Mouse (Mus musculus) lung, postnatal 0 days (tissue): ENCODE results near the gene Arl13b. TPM values are rescaled to one million over a fixed set of nuclear protein-coding genes. Genes with fewer than 3 reads are reported as not detected.

Source experiments
- ATAC-seq: fragments of 200-750 bp; cut with Nextera tagmentation; 2 replicates; pipeline ENCODE4 v1.8.0; 2017; ENCODE audit warnings: moderate library complexity
- DNase-seq: peaks from one replicate; pipeline ENCODE4 v3.0.0-alpha.2; 2016; ENCODE audit warnings: low spot score
- H3K27ac ChIP-seq: fragments of 300-500 bp; sonication (generic); 2 replicates; pipeline ENCODE4 v1.5.1; 2014; ENCODE audit warnings: antibody characterized with exemption, mild to moderate bottlenecking, low read length, mixed read lengths
- H3K27me3 ChIP-seq: fragments of 300-500 bp; sonication (generic); replicated peaks from 2 replicates; pipeline ENCODE4 v1.6.1; 2014; ENCODE audit warnings: low read length, mixed read lengths; ENCODE audit not compliant: insufficient read depth
- H3K36me3 ChIP-seq: fragments of 300-500 bp; sonication (generic); 2 replicates; pipeline ENCODE4 v1.6.1; 2014; ENCODE audit warnings: low read length, mixed read lengths; ENCODE audit not compliant: insufficient read depth
- H3K4me1 ChIP-seq: fragments of 300-500 bp; sonication (generic); 2 replicates; pipeline ENCODE4 v1.6.1; 2014; ENCODE audit warnings: antibody characterized with exemption, low read depth, low read length, mixed read lengths; ENCODE audit not compliant: insufficient read depth
- H3K4me2 ChIP-seq: fragments of 300-500 bp; sonication (generic); replicated peaks from 2 replicates; pipeline ENCODE4 v1.6.1; 2014; ENCODE audit warnings: low read depth, mild to moderate bottlenecking, low read length, moderate library complexity, mixed read lengths
- H3K4me3 ChIP-seq: fragments of 300-500 bp; sonication (generic); 2 replicates; pipeline ENCODE4 v1.5.1; 2014; ENCODE audit warnings: low read depth, low read length
- H3K9ac ChIP-seq: fragments of 300-500 bp; sonication (generic); replicated peaks from 2 replicates; pipeline ENCODE4 v1.6.1; 2014; ENCODE audit warnings: low read depth, mild to moderate bottlenecking
- H3K9me3 ChIP-seq: fragments of 300-500 bp; sonication (generic); 2 replicates; pipeline ENCODE4 v1.6.1; 2016; ENCODE audit warnings: low read length, mixed read lengths
- CTCF ChIP-seq: IDR thresholded peaks from 2 replicates; pipeline ENCODE4 v1.5.1; 2016; ENCODE audit warnings: antibody characterized with exemption, mild to moderate bottlenecking
- EP300 ChIP-seq: IDR thresholded peaks from 2 replicates; pipeline ENCODE4 v1.6.1; 2016; ENCODE audit warnings: antibody characterized with exemption, mild to moderate bottlenecking, control low read depth
- WGBS: fragments of 180-500 bp; shearing (Covaris S2); extraction: QIAGEN DNeasy Blood & Tissue Kit; methylation state at CpG from one replicate; pipeline ENCODE4 v1.1.7; 2014; 5-methylcytosine and 5-hydroxymethylcytosine counted together
- polyA plus RNA-seq: library from polyadenylated mRNA; unstranded; fragments of >200 nt; fragmentation: Nextera tagmentation; extraction: Ambion mirVana; gene quantifications from 2 replicates; pipeline ENCODE4 v1.2.1, GENCODE M21; 2015

The Arl13b gene
- polyA plus RNA-seq, 1 experiment from 2014 or later = 22.8 TPM

DNA sequence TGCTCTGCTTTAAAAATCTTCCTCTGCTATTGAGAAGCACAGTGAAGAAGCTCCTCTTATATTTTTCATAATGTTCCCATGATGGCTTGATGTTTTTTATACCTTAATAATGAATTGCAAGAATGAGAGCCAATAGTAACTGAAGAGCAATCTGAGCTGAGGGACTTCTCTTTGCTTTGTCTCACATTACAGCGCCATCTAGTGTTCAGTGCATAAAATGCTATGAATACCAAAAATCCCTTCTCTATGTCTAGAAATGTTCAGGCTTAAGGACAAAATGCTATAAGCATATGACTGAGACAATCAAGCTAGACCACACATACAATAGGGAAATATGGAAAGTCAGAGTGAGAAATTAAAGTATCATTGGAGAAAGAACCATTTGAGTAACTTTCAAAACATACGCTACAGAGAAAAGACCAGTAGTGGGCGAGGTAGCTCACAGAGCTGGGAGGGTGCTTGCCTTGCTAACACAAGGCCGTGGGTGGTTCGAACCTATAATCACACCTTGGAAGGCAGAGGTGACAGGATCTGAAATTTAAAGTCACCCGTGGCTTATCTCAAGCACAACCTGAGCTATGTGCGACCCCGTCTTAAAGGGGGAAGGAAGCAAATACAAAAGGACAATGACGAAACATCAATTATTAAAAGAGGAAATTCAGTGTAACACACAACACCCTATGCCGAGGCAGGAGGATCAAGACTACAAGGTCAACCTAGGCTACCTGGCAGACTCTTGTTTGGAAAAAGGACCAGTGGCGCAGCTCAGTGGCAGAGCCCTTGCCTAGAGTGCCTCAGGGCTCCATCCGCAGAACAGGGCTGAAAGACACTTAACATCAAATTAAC lies 20.5 kb downstream of the Arl13b start:
- Histone ChIP-seq H3K27ac (no peak overlapping the region), H3K9ac (no peak overlapping the region), H3K4me2 (no peak overlapping the region), H3K27me3 (no peaks in the 10 kb centered on the region), H3K9me3 (no peaks in the 10 kb centered on the region), H3K4me1 (no peaks in the 10 kb centered on the region), H3K4me3 (no peak overlapping the region), H3K36me3 (no peaks in the 10 kb centered on the region)
- DNase-seq = peak; percentile 81
- peak; percentile 85 for TF ChIP-seq CTCF
- no peak for TF ChIP-seq EP300
- ATAC-seq = no peak
- 65% methylated on average over 12 of the region's 12 CpGs for WGBS

DNA sequence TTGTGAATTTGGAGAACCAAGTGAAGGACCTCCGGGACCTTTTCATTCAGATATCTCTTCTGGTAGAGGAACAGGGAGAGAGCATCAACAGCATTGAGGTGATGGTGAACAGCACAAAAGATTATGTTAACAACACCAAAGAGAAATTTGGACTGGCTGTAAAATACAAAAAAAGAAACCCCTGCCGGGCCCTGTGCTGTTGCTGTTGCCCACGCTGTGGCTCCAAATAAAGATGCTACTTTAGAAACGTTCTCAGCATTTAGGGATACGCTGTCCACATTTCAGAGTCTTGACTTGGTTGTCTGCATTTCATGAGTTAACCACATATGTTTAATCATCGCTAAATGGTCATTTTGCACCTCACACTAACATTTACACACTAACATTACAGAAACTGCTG lies 24.4 kb downstream of the Arl13b start:
- no peak for ATAC-seq
- H3K4me3 ChIP-seq = no peak overlapping the region
- WGBS = 95% methylated on average over 6 of the region's 6 CpGs
- no peaks in the 10 kb centered on the region for H3K9me3 ChIP-seq
- DNase-seq = no peak
- no peak overlapping the region for H3K9ac ChIP-seq
- no peaks in the 10 kb centered on the region for H3K36me3 ChIP-seq
- no peak overlapping the region for H3K4me2 ChIP-seq
- H3K27ac ChIP-seq = no peak overlapping the region
- H3K4me1 ChIP-seq = no peaks in the 10 kb centered on the region
- H3K27me3 ChIP-seq = no peaks in the 10 kb centered on the region
- no peak for TF ChIP-seq CTCF
- TF ChIP-seq EP300 = no peak

DNA sequence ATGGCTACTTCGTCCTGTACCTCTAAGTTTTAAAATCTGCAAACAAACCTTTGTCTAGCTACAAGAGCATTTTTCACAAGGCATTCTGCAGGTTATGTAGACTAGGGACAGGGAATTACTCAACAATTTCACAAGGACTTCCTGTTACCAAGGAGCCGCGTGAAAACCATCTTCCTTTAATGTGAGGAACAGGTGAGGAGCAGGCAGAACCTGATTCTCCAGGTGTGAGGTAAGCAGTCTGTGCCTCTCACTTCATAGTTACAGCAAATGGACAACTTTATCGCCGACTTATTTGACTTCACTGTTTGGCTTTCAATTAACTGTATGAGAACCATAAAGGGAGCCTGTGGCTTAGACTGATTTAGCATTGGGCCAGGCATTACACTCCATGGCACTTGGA lies 32.3 kb downstream of the Arl13b start, which contains the start of gene Stx19:
Stx19 (plus strand) TSS at position 186 of the 400 bp plus-strand sequence.
- no peak for TF ChIP-seq CTCF
- peak; percentile 90 for TF ChIP-seq EP300
- Histone ChIP-seq H3K27me3 (no peaks in the 10 kb centered on the region), H3K36me3 (no peaks in the 10 kb centered on the region), H3K27ac (peak within 1 kb of the TSS; percentile 63; the same call in 1 of the 2 replicates), H3K4me3 (peak within 1 kb of the TSS; percentile 10; the same call in 1 of the 2 replicates), H3K4me2 (no peak within 1 kb of the TSS), H3K4me1 (no peaks in the 10 kb centered on the region), H3K9me3 (no peaks in the 10 kb centered on the region), H3K9ac (no peak within 1 kb of the TSS)
- DNase-seq (peak; percentile 93), ATAC-seq (peak; percentile 96)
- 54% methylated on average over 5 of the region's 5 CpGs for WGBS

DNA sequence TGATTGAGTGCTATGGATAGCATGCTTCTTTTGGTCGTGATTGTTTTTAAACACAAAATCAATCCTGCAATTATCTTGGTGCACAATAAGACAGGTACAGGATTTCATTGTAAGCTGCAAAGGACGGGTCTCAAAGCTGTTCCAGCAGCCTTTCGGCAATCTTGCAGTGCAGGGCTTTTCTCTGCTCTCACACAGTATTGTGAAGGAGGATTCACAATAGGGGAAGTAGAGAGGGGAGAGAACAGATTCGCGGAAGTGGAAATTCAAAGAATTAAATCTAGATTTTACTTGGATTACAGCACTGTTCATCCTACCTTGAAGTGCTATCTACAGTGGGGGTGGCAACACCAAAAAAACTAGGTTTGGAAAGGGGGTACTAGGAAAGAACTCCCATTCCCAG lies 33.0 kb downstream of the Arl13b start:
- no peak overlapping the region for H3K4me2 ChIP-seq
- WGBS = 64% methylated on average over 5 of the region's 5 CpGs
- no peak overlapping the region for H3K9ac ChIP-seq
- H3K4me3 ChIP-seq = no peak overlapping the region
- H3K9me3 ChIP-seq = no peaks in the 10 kb centered on the region
- peak overlapping the region; percentile 63; the same call in 1 of the 2 replicates for H3K27ac ChIP-seq
- no peaks in the 10 kb centered on the region for H3K36me3 ChIP-seq
- DNase-seq (no peak), ATAC-seq (no peak)
- no peaks in the 10 kb centered on the region for H3K4me1 ChIP-seq
- no peaks in the 10 kb centered on the region for H3K27me3 ChIP-seq
- TF ChIP-seq CTCF = no peak

DNA sequence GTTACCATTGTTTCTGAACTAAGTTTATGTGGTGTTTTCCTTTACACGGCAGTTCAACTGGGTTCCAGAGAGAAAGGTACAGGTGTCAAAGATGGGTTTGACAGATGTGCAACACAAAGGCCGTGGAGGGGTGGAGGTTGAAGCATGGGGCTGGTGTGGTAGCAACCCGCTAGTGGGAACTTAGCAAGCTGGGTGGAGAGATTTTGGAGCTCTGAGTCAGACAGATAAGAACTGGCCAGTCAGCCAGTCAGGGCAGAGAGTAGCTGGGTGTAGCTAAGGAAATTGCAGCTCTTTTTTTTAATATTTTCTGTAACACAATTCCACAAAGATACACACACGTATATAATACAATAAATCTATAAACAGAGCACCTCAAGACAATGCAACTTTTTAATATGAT lies 36.0 kb downstream of the Arl13b start:
- TF ChIP-seq EP300 (no peak), CTCF (no peak)

DNA sequence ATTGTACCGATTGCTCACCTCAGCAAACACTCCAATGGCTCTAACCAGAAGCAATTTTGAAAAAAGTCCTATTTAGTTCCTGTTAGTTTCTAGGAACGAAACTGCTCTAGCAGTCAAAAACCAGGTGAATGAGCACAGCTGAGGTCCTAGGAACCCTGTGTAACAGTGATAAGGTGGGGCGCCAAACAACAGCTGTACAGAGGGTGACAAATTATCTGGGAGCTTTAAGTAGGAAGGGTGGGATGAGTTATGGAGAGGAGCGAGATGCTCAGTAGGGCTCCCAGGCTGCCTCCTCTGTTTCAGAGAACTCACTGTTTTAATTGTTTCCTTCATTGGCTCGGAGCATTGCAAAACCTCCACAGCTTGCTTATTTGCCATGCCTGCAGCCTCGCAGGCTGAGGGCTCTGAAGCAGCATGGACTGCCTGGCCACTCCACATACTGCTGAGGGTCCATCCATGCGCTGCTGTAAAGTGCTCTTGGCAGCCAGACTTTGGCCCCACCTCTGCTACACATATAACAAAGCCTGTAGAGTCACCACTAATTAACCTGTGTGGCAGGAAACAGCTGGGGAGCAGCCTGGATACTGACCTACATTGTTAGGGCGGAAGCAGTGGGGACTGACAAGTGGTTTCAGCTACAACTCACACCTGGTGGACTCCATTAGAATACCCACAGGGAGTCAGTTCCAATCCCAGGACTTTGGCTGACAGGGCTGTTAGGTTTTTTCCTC lies 39.4 kb downstream of the Arl13b start:
- 39% methylated on average over 8 of the region's 8 CpGs for WGBS
- H3K4me2 ChIP-seq = no peak overlapping the region
- DNase-seq (peak; percentile 63), ATAC-seq (peak; percentile 97)
- no peak overlapping the region for H3K4me3 ChIP-seq
- no peaks in the 10 kb centered on the region for H3K27me3 ChIP-seq
- TF ChIP-seq EP300 (no peak), CTCF (no peak)
- H3K4me1 ChIP-seq = no peaks in the 10 kb centered on the region
- no peak overlapping the region for H3K9ac ChIP-seq
- peak overlapping the region; percentile 22 for H3K27ac ChIP-seq
- H3K36me3 ChIP-seq = peaks cover 10% of the 10 kb centered on the region; the same call in 1 of the 2 replicates
- H3K9me3 ChIP-seq = no peaks in the 10 kb centered on the region

More for the DNA sequence above, 36.0 kb downstream of the Arl13b start:
- Histone ChIP-seq H3K9ac (no peak overlapping the region), H3K27me3 (no peaks in the 10 kb centered on the region), H3K27ac (no peak overlapping the region), H3K36me3 (no peaks in the 10 kb centered on the region), H3K4me1 (no peaks in the 10 kb centered on the region), H3K9me3 (no peaks in the 10 kb centered on the region), H3K4me2 (no peak overlapping the region), H3K4me3 (no peak overlapping the region)
- ATAC-seq (no peak), DNase-seq (no peak)
- 66% methylated on average over 4 of the region's 4 CpGs for WGBS
